19 mouse cellular contexts compared by ENCODE assay signal in the genomic region with DNA sequence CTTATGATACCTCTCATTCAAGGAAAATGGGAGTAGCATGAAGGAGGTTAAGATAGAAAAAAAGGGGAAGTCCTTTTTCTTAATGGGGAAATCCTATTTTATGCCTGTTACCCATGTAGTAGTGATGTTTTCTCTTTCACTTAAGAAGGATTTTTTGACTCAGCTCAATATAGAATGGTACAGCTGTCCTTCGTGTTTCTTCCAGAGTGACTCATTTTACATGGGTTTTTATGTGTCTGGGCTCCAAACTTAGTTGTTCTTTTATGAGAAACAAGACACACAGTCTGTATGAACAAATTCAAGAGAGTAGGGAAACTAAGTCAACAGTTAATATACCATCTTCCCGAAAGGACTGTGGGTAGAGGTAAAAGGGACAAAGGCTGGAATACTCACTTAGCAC.
"Had no signal": no experiment of that assay in that cellular context is flagged by ENCODE, and none has a peak within 500 bp of the region (broad histone marks: within the 10 kb centered on the region; RNA-seq: fewer than 3 reads in every experiment).

No protein-coding gene starts in this region.

- ATAC-seq: forebrain, embryonic 13.5 days; forebrain, embryonic 14.5 days; forebrain, embryonic 15.5 days; forebrain, embryonic 16.5 days; forebrain, postnatal 0 days had no signal

- DNase-seq: cerebellum, adult 9-10 months; cerebellum, adult 9-11 months; cerebellum, postnatal 10 days; cerebellum, postnatal 14 days; cerebellum, postnatal 25 days; cerebellum, postnatal 36 days; forebrain, postnatal 0 days; gastrocnemius, adult 2 months; gastrocnemius, postnatal 10 days; gastrocnemius, postnatal 14 days; gastrocnemius, postnatal 25 days; gastrocnemius, postnatal 36 days; heart, adult 11 months; heart, adult 18-20 months; heart, adult 2 months had no signal
